Mouse (Mus musculus): ENCODE measurements at regions not wholly inside any gene's neighbourhood (a gene's known extent, or its start where the extent isn't known, plus 50 kb on each side); places are given as distances from the start of the nearest gene placed in this dataset.
"Not testable (repeated sequence)": the region's sequence is repeated elsewhere in the genome, so short reads cannot be mapped to it uniquely, and the experiment has no call there.

GRCm38 (mm10) chr10:111354607-111355006 lies 56.1 kb downstream of the Bbs10 start:
- DNase-seq = no peak

- DNase-seq = not testable (repeated sequence)
These were observed 59.9 kb downstream of the Bbs10 start for GRCm38 (mm10) chr10:111358340-111358739.

DNA sequence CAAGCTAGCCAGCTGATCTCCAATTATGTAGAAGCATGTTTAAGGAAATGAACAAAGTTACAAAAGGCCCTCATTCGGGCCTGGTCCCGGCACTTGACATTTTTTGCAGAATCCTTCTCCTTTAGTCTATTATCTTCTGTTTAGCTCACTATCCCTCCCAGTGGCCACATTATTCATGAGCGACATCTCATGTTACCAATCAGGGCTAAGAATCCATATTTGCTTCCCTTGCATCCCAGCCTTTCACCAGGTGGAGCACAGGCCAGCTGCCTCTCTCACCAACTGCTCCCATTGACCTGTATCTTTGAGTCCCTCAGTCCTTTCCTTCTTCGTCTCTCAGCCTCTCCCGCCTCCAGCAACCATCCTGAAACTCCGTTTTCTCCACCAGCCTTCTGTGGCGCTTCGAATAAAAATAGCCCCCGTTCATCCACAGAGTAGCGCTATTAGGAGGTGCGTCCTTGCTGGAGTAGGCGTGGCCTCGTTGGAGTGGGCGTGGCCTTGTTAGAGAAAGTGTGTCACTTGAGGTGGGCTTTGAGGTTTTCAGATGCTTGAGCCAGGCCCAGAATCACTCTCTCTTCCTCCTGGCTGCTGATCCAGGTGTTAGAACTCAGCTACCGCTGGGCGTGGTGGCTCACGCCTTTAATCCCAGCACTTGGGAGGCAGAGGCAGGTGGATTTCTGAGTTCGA lies 63.4 kb downstream of the Bbs10 start:
- DNase-seq = no peak

GRCm38 (mm10) chr10:111363729-111364617 lies 65.5 kb downstream of the Bbs10 start:
- no peak for DNase-seq

DNA sequence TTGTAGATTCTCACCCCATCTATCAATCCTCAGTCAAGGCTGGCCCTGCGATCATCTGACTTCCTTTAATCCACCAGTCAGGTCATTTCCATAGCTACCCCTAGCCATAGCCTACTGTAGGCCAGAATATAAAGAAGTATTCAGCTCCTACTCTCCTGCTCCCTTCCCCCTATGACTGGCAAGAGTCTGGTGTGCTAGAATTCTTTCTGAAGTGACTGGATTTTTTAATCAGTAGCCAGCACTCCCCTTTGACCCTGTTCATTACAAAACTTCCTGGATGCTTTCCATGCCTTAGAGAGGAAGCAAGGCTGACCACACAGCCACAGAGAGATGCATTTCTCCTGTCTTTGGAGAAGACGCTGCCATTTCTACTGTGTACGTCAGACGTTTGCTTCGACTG lies 66.5 kb downstream of the Bbs10 start:
- DNase-seq = no peak

DNA sequence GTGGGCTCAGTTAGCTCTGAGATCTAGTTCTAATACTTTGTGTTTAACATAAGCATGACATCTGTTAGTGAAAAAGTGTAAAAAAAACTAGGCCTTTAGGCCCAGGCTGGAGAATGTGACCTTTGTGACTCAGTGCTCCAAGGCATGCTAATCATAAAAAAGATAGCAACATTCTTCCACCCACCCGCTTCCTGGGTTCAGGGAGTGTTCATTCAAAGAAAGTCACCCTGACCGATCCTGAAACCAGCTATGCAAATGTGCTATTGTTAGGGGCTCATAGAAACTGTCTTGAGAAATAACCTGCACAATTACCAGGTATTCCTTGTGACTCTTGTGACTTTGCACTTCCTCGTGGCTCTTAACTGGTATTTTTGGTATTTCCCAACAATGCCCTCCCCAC lies 70.6 kb downstream of the Bbs10 start:
- not testable (repeated sequence) for DNase-seq

DNA sequence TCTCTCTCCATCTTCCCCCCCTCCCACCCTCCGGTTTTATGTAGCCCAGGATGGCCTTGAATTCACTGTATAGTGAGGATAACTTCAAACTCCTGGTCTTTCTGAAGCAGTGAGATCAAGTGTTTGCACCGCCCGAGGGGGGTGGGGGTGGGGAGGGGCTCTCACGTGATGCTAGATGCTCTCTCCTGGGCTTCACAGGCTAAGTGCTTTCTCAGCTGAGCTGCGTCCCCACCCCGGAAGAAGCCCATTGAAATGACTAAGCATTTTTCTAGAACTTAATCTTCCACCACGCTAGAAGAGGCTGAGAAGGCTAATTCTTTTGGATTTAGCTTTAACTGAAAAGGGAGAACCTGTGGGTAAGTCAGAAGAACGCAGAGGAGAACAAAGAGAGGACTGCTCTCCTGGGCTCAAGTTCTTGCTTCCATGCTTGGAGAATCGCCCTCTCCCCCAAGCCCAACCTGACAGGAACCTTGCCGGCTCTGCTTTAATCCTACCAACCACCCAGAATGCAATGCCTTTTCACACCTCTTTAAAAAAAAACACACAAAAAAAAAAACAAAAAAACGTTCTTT lies 79.7 kb downstream of the Bbs10 start:
- DNase-seq = peak; percentile 58

GRCm38 (mm10) chr10:111381689-111382088 lies 83.2 kb downstream of the Bbs10 start:
- DNase-seq = no peak

DNA sequence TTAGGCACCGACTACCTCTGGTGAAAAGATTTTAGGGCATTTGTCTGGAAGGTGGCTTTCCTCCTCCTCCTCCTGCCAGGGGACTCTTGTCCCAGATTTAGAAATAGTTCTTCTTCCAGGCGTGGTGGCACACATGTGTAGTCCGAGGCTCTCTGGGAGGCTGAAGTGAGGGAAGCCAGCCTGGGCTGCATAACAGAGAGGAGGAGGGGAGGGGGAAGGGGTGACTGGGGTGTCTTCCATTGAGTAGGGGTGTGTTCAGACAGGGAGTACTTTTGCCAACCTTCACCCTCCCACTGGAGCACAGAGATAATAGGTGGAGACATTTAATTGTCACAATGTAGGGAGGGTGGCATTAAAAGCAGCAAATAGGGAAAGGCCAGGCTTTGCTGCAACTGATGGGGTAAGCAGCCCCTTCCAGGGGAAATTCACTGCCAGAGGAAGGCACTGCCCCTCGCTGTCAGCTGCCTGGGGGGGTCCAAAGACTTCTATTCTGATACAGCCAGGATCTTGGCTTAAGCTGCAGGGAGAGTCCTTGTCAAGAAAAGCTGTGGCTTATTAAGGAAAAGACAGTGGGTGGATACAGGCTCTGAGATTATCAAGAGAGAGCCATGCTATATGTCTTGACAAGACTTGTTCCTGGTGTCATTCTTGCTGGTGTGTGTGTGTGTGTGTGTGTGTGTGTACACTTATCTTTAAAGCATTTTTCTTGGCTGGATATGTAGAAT lies 83.9 kb downstream of the Bbs10 start:
- DNase-seq = no peak

- DNase-seq = no peak
These were observed 87.1 kb downstream of the Bbs10 start for GRCm38 (mm10) chr10:111385561-111385960.

DNA sequence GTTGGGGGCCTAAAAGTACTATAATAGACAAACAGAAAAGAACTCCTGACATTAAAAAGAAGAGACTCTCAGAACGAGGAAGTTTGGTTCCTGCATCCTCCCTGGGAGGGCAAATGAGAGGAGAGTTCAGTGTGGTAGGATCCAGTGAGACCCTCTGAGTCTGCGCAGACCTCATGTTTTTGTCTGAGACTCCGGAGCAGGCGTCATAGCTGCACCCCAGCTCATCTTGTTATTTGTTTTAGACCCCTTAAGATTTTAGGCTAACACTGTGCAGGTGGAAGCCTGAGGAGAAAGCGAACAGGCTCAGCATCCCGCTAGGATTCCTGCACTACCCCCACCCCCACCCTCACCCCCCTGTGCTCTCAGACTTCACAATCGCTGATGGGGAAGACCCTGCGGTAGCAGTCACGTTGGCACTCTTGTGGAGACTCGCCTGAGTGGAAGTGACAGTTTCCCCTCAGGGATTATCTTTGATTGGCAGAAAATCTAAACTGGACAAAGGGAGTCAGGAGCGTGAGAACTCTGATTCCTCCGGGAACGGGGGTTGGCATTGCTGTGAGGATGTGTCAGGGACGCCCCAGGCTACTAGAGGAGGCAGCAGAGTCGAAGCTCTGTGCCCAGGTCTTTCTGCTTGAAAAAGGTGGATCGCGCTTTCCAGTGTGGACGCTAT lies 85.0 kb upstream of the Nap1l1 start:
- no peak for DNase-seq

- DNase-seq = no peak
These were observed 84.3 kb upstream of the Nap1l1 start for GRCm38 (mm10) chr10:111388545-111389320.

- DNase-seq = peak; percentile 70
These were observed 83.1 kb upstream of the Nap1l1 start for GRCm38 (mm10) chr10:111389890-111390289.

DNA sequence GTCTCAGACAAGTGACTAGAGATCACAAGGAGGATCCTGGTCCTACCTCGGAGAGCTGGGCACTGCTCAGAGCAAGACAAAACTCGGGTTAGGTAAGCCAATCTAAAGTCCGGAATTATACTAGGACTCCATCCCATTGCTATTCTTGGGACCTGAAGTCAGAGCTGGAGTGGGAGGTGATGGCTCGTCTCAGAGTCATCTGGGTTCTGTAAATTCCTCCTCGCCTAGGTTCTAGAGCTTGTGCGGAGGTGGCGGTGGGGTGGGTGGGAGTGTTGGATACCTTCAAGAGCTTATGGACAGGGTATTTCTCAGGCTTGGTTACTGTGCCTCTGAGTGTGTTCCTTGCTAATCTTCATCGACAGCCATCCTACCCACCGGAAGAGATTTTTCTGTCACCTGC lies 78.6 kb upstream of the Nap1l1 start:
- DNase-seq = no peak

DNA sequence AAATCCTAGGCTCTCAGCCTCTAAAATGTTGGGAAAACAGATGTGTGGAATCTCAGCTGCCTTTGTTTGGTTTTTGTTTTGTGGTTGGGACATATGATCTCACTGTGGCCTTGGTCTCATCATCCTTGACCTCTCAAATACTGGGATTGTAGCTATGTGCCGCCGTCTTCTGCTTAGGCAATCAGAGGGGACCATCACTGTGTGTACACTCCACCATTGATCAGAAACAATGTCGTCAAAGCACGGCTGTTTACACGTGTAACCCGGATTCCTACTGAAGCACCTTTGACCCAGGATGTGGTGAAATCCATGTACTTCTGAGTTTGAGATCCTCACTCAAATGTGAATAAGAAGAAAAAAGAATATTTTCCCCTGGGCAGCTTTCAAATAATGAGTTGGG lies 68.0 kb upstream of the Nap1l1 start:
- no peak for DNase-seq

DNA sequence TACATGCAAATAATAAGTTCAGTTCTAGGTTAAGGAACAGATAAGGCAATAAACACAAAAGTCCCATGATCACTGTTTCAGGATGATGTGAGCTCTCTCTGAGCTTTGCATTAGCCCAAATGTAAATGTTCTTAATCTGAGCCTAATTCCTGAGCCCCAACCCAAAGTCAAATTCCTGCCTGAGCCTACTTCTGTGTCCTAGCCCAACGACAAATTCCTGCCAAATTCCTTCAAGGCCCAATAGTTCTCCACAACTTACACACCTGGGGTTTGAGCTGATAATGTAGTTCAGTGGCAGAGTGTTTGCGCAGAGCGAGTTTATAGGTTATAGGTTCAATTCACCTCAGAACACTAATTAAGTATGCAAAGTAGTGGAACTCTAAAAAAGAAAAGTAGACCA lies 64.1 kb upstream of the Nap1l1 start:
- DNase-seq = no peak

GRCm38 (mm10) chr10:111409497-111409896 lies 63.5 kb upstream of the Nap1l1 start:
- no peak for DNase-seq

GRCm38 (mm10) chr10:111410121-111410520 lies 62.9 kb upstream of the Nap1l1 start:
- DNase-seq = no peak

DNA sequence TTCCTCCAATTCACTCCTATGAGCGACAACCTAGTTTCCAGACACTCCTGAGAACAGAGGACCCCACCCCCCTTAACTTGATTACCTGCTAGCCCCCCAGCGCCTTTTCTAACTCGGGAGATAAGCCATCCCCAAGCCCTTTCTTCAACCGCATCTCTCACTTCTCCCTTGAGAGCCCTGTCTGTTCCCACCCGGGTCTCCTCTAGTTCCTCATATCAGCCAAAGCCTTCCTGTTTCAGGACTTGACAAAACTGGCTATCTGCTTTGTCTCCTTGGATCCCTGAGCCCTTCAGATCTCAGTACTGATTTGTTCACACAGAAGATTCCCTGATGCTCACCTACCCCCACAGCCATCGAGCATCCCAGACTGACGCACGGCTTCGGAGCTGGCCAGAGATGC lies 61.5 kb upstream of the Nap1l1 start:
- DNase-seq = no peak

GRCm38 (mm10) chr10:111416611-111417130 lies 56.4 kb upstream of the Nap1l1 start:
- no peak for DNase-seq

- DNase-seq = no peak
These were observed 53.4 kb upstream of the Nap1l1 start for GRCm38 (mm10) chr10:111419375-111420194.

Data from liver (tissue).